Mouse (Mus musculus) c-Kit-positive CD71-negative TER-119-negative erythroid progenitor cells, embryonic 14.5 days (primary cell): ENCODE results near the gene Cyth2.

Experiments used
- DNase-seq: peaks from one replicate; pipeline ENCODE4 v3.0.0-alpha.2; 2013; ENCODE audit warnings: low read depth

The Cyth2 gene

GRCm38 (mm10) chr7:45785388-45786135 lies 28.8 kb downstream of the Cyth2 start:
- DNase-seq = no peak

GRCm38 (mm10) chr7:45784524-45785372 lies 29.6 kb downstream of the Cyth2 start, which contains the start of gene Sult2b1:
TSS of gene Sult2b1 (minus strand) at chr7:45784669.
- DNase-seq = no peak

GRCm38 (mm10) chr7:45783511-45784091 lies 30.8 kb downstream of the Cyth2 start, which contains the start of gene Lmtk3:
TSS of gene Lmtk3 (plus strand) at chr7:45783738.
- peak; percentile 41 for DNase-seq

GRCm38 (mm10) chr7:45782271-45782670 lies 32.1 kb downstream of the Cyth2 start:
- DNase-seq = no peak

- DNase-seq = no peak
Observed at GRCm38 (mm10) chr7:45779081-45779641, 35.2 kb downstream of the Cyth2 start.

GRCm38 (mm10) chr7:45775237-45775636 lies 39.1 kb downstream of the Cyth2 start:
- DNase-seq = no peak

- DNase-seq = no peak
Observed at GRCm38 (mm10) chr7:45771101-45771500, 43.3 kb downstream of the Cyth2 start.

- DNase-seq = no peak
Observed at GRCm38 (mm10) chr7:45770427-45771082, 43.8 kb downstream of the Cyth2 start.

- no peak for DNase-seq
Observed at GRCm38 (mm10) chr7:45767500-45767899, 46.9 kb downstream of the Cyth2 start.

- no peak for DNase-seq
Observed at GRCm38 (mm10) chr7:45766764-45767163, 47.6 kb downstream of the Cyth2 start.

GRCm38 (mm10) chr7:45765995-45766394 lies 48.4 kb downstream of the Cyth2 start:
- no peak for DNase-seq

GRCm38 (mm10) chr7:45760151-45760550 lies 54.2 kb downstream of the Cyth2 start:
- DNase-seq = no peak

GRCm38 (mm10) chr7:45759400-45759799 lies 55.0 kb downstream of the Cyth2 start:
- DNase-seq = no peak
